In the genomic region with DNA sequence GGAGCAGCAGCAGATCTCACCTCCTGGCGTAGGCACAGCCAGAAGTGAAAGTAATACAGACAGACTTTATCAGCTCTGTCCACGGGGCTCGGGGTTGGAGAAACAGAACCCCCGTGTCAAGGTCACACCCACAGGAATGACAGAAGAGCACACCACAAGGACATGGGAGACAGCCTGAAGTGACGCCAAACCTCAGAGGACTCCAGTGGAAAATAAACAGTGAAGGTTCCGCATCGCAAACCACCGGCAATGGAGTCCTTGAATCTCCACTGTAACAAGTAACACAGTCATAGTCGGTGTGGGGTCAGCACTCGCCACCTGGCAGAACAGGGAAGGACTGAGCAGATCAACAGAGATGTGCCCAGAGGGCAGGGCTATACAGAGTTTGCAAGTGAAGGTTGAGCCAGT, we compare ENCODE assay signal across 11 mouse cellular contexts. TPM values are rescaled to one million over a fixed set of nuclear protein-coding genes. Genes with fewer than 3 reads are reported as not detected.
DNase-seq lines count a peak whose midpoint lies in the region; ATAC-seq lines count a peak whose summit lies in the region.
"Had no signal": no experiment of that assay in that cellular context is flagged by ENCODE, and none has a peak within 500 bp of the region (broad histone marks: within the 10 kb centered on the region; RNA-seq: fewer than 3 reads in every experiment).

No protein-coding gene starts in this region.

- no peaks in the 10 kb centered on the region for H3K36me3 ChIP-seq in liver, embryonic 12.5 days
- no peaks in the 10 kb centered on the region for H3K36me3 ChIP-seq in forebrain, embryonic 14.5 days (ENCODE audit: control insufficient read depth, insufficient read depth, low read length)
- H3K36me3 ChIP-seq in forebrain, embryonic 16.5 days (ENCODE audit: control insufficient read depth, insufficient read depth): no peaks in the 10 kb centered on the region

- no peak for ATAC-seq in liver, embryonic 12.5 days
- no peak for ATAC-seq in forebrain, embryonic 14.5 days
- ATAC-seq in forebrain, embryonic 16.5 days: no peak

- H3K4me1 ChIP-seq in liver, embryonic 12.5 days: peaks cover 21% of the 10 kb centered on the region
- H3K4me1 ChIP-seq in forebrain, embryonic 14.5 days (ENCODE audit: control insufficient read depth, insufficient read depth, low read length): peaks cover 10% of the 10 kb centered on the region; the same call in 1 of the 2 replicates
- H3K4me1 ChIP-seq in forebrain, embryonic 16.5 days (replicated peaks; ENCODE audit: control insufficient read depth, insufficient read depth, low read length): peaks cover 13% of the 10 kb centered on the region

- no peaks in the 10 kb centered on the region for H3K9me3 ChIP-seq in liver, embryonic 12.5 days (replicated peaks)
- H3K9me3 ChIP-seq in forebrain, embryonic 14.5 days (replicated peaks; ENCODE audit: control insufficient read depth, low read length): no peaks in the 10 kb centered on the region
- no peaks in the 10 kb centered on the region for H3K9me3 ChIP-seq in forebrain, embryonic 16.5 days (ENCODE audit: control insufficient read depth, low read length)

- peaks cover 31% of the 10 kb centered on the region for H3K27me3 ChIP-seq in liver, embryonic 12.5 days (replicated peaks)
- no peaks in the 10 kb centered on the region for H3K27me3 ChIP-seq in forebrain, embryonic 14.5 days (replicated peaks; ENCODE audit: control insufficient read depth, insufficient read depth, low read length)
- no peaks in the 10 kb centered on the region for H3K27me3 ChIP-seq in forebrain, embryonic 16.5 days (replicated peaks; ENCODE audit: control insufficient read depth, insufficient read depth, low read length)

- H3K4me2 ChIP-seq in liver, embryonic 12.5 days: peak overlapping the region; percentile 49
- no peak overlapping the region for H3K4me2 ChIP-seq in forebrain, embryonic 14.5 days (ENCODE audit: low read length)
- H3K4me2 ChIP-seq in forebrain, embryonic 16.5 days (ENCODE audit: low read length): no peak overlapping the region

- DNase-seq in adrenal gland, adult 8-10 months: peak; percentile 74
- DNase-seq in adrenal gland, postnatal 4 days (ENCODE audit: low spot score in 2 of 2): no peak
- peak; percentile 10 for DNase-seq in thymus, postnatal 25 days
- DNase-seq in thymus, postnatal 14 days: no peak
- DNase-seq in forebrain, embryonic 14.5 days (ENCODE audit: low spot score): no peak
- DNase-seq in frontal cortex, postnatal 14 days (ENCODE audit: low spot score in 2 of 2): no peak
- DNase-seq: cerebellum, adult 11 months; gastrocnemius, postnatal 25 days; spleen, adult 18-20 months had no signal

- H3K9ac ChIP-seq in liver, embryonic 12.5 days: no peak overlapping the region
- H3K9ac ChIP-seq in forebrain, embryonic 14.5 days (ENCODE audit: low read length): no peak overlapping the region
- H3K9ac ChIP-seq in forebrain, embryonic 16.5 days (replicated peaks; ENCODE audit: low read depth, low read length): no peak overlapping the region

- 41% methylated on average over 10 of the region's 10 CpGs for WGBS in liver, embryonic 12.5 days (ENCODE audit: insufficient replicate concordance)
- WGBS in forebrain, embryonic 14.5 days: 92% methylated on average over 10 of the region's 10 CpGs
- whole genome bisulfite sequencing in forebrain, embryonic 16.5 days: 87% methylated on average over 10 of the region's 10 CpGs

- H3K4me3 ChIP-seq in liver, embryonic 12.5 days: no peak overlapping the region
- no peak overlapping the region for H3K4me3 ChIP-seq in forebrain, embryonic 14.5 days (ENCODE audit: low read depth, low read length)
- no peak overlapping the region for H3K4me3 ChIP-seq in forebrain, embryonic 16.5 days (replicated peaks; ENCODE audit: low read length)

- H3K27ac ChIP-seq in liver, embryonic 12.5 days: no peak overlapping the region
- H3K27ac ChIP-seq in forebrain, embryonic 14.5 days (ENCODE audit: low read depth, low read length): no peak overlapping the region
- no peak overlapping the region for H3K27ac ChIP-seq in forebrain, embryonic 16.5 days (ENCODE audit: low read length)

RNA-seq across cellular contexts. Expression of gene Tns3, which starts 35.5 kb away (rescaled TPM):
- total RNA-seq in adrenal gland, adult 8-10 months (2022): 100 to 1,000 TPM in 1 of 4 experiments, 10 to 100 TPM in 3; 52.3 to 101 (median 81.1) TPM
- total RNA-seq in adrenal gland, postnatal 4 days (2021): 10 to 100 TPM; 67.7 to 81.2 TPM
- 6.7 and 7.3 TPM in 2 replicates for polyA plus RNA-seq in liver, embryonic 12.5 days (2016; fragmentation: Nextera tagmentation; extraction: Ambion mirVana)
- 4.4 and 5.2 TPM in 2 replicates for polyA plus RNA-seq in forebrain, embryonic 14.5 days (2014; fragmentation: Nextera tagmentation; extraction: Ambion mirVana)
- polyA plus RNA-seq in forebrain, embryonic 16.5 days (2015; fragmentation: Nextera tagmentation; extraction: Ambion mirVana): 8.8 TPM in 2 replicates

Comparison
In these comparisons a context has a peak if more than half of its experiments do, and no peak if none do; other contexts are left out.
1. DNase-seq: peak in adrenal gland, adult 8-10 months (single experiment) and thymus, postnatal 25 days (single experiment); none in adrenal gland, postnatal 4 days (0 of 2), thymus, postnatal 14 days (single experiment), forebrain, embryonic 14.5 days (single experiment) and frontal cortex, postnatal 14 days (0 of 2).